11 mouse cellular contexts compared by ENCODE assay signal in genomic region chr5:22164060-22164934, GRCm38 (mm10).
DNase-seq lines count a peak whose midpoint lies in the region; ATAC-seq and TF ChIP-seq lines count a peak whose summit lies in the region.
"Had no signal": no experiment of that assay in that cellular context is flagged by ENCODE, and none has a peak within 500 bp of the region (broad histone marks: within the 10 kb centered on the region; RNA-seq: fewer than 3 reads in every experiment).

No protein-coding gene starts in this region.

- H3K4me1 ChIP-seq in heart, embryonic 16.5 days (ENCODE audit: control insufficient read depth, insufficient read depth, low read length): peaks cover 14% of the 10 kb centered on the region
- no peaks in the 10 kb centered on the region for H3K4me1 ChIP-seq in forebrain, embryonic 16.5 days (replicated peaks; ENCODE audit: control insufficient read depth, insufficient read depth, low read length)
- peaks cover 10% of the 10 kb centered on the region for H3K4me1 ChIP-seq in midbrain, embryonic 13.5 days (replicated peaks)
- H3K4me1 ChIP-seq in intestine, postnatal 0 days (replicated peaks; ENCODE audit: control insufficient read depth, insufficient read depth, low read length): no peaks in the 10 kb centered on the region
- H3K4me1 ChIP-seq in thymus, adult 2 months (replicated peaks; ENCODE audit: control insufficient read depth, insufficient read depth, low read length): no peaks in the 10 kb centered on the region

- ATAC-seq in heart, embryonic 16.5 days (replicated peaks; ENCODE audit: extremely low read depth, insufficient read depth, low FRiP score): no peak
- peak; percentile 59 for ATAC-seq in forebrain, embryonic 16.5 days
- ATAC-seq in midbrain, embryonic 13.5 days: peak; percentile 77
- ATAC-seq in intestine, postnatal 0 days: no peak

- 59% methylated on average over 10 of the region's 10 CpGs for WGBS in heart, embryonic 16.5 days
- 53% methylated on average over 10 of the region's 10 CpGs for WGBS in forebrain, embryonic 16.5 days
- WGBS in midbrain, embryonic 13.5 days: 54% methylated on average over 10 of the region's 10 CpGs
- WGBS in intestine, postnatal 0 days: 64% methylated on average over 10 of the region's 10 CpGs
- WGBS in thymus, adult 2 months: 77% methylated on average over 10 of the region's 10 CpGs

- H3K36me3 ChIP-seq in heart, embryonic 16.5 days (ENCODE audit: control insufficient read depth, insufficient read depth): no peaks in the 10 kb centered on the region
- H3K36me3 ChIP-seq in forebrain, embryonic 16.5 days (ENCODE audit: control insufficient read depth, insufficient read depth): no peaks in the 10 kb centered on the region
- no peaks in the 10 kb centered on the region for H3K36me3 ChIP-seq in midbrain, embryonic 13.5 days
- no peaks in the 10 kb centered on the region for H3K36me3 ChIP-seq in intestine, postnatal 0 days (ENCODE audit: control insufficient read depth, insufficient read depth)
- H3K36me3 ChIP-seq in thymus, adult 2 months (ENCODE audit: control insufficient read depth, insufficient read depth, low read length): no peaks in the 10 kb centered on the region
- H3K36me3 ChIP-seq: embryonic facial prominence, embryonic 13.5 days had no signal

- no peaks in the 10 kb centered on the region for H3K9me3 ChIP-seq in heart, embryonic 16.5 days (replicated peaks; ENCODE audit: control insufficient read depth, low read length)
- H3K9me3 ChIP-seq in forebrain, embryonic 16.5 days (ENCODE audit: control insufficient read depth, low read length): no peaks in the 10 kb centered on the region
- no peaks in the 10 kb centered on the region for H3K9me3 ChIP-seq in midbrain, embryonic 13.5 days
- H3K9me3 ChIP-seq in intestine, postnatal 0 days (ENCODE audit: control insufficient read depth): no peaks in the 10 kb centered on the region
- H3K9me3 ChIP-seq: embryonic facial prominence, embryonic 13.5 days had no signal

- peak overlapping the region; percentile 33; the same call in 1 of the 2 replicates for H3K27ac ChIP-seq in heart, embryonic 16.5 days (ENCODE audit: low read length)
- no peak overlapping the region for H3K27ac ChIP-seq in forebrain, embryonic 16.5 days (ENCODE audit: low read length)
- H3K27ac ChIP-seq in midbrain, embryonic 13.5 days: peak overlapping the region; percentile 52
- no peak overlapping the region for H3K27ac ChIP-seq in intestine, postnatal 0 days (ENCODE audit: low read depth, low read length)
- no peak overlapping the region for H3K27ac ChIP-seq in thymus, adult 2 months (ENCODE audit: control insufficient read depth, insufficient read depth, low read length)
- H3K27ac ChIP-seq: embryonic facial prominence, embryonic 13.5 days had no signal

- no peaks in the 10 kb centered on the region for H3K27me3 ChIP-seq in heart, embryonic 16.5 days (ENCODE audit: control insufficient read depth, insufficient read depth, low read length)
- no peaks in the 10 kb centered on the region for H3K27me3 ChIP-seq in forebrain, embryonic 16.5 days (replicated peaks; ENCODE audit: control insufficient read depth, insufficient read depth, low read length)
- H3K27me3 ChIP-seq in midbrain, embryonic 13.5 days: no peaks in the 10 kb centered on the region
- no peaks in the 10 kb centered on the region for H3K27me3 ChIP-seq in intestine, postnatal 0 days (replicated peaks; ENCODE audit: control insufficient read depth, insufficient read depth, low read length)
- H3K27me3 ChIP-seq in thymus, adult 2 months (ENCODE audit: control insufficient read depth, insufficient read depth, low read length): no peaks in the 10 kb centered on the region
- H3K27me3 ChIP-seq: embryonic facial prominence, embryonic 13.5 days had no signal

- no peak overlapping the region for H3K4me2 ChIP-seq in heart, embryonic 16.5 days (ENCODE audit: low read depth, low read length)
- no peak overlapping the region for H3K4me2 ChIP-seq in forebrain, embryonic 16.5 days (ENCODE audit: low read length)
- no peak overlapping the region for H3K4me2 ChIP-seq in midbrain, embryonic 13.5 days (replicated peaks)
- H3K4me2 ChIP-seq in intestine, postnatal 0 days (replicated peaks; ENCODE audit: low read depth): no peak overlapping the region
- H3K4me2 ChIP-seq: embryonic facial prominence, embryonic 13.5 days had no signal

- intact Hi-C loops in heart, postnatal 10 days (cut with DNase I): no loop called here

- no peak for DNase-seq in heart, postnatal 10 days
- peak; percentile 62 for DNase-seq in brain, embryonic 14.5 days (ENCODE audit: low read depth)
- DNase-seq in thymus, postnatal 10 days (ENCODE audit: low spot score in 2 of 2): no peak
- no peak for DNase-seq in thymus, adult 2 months
- DNase-seq: adrenal gland, adult 2 months; liver had no signal

- no peak overlapping the region for H3K4me3 ChIP-seq in heart, embryonic 16.5 days (ENCODE audit: low read length)
- H3K4me3 ChIP-seq in forebrain, embryonic 16.5 days (replicated peaks; ENCODE audit: low read length): no peak overlapping the region
- H3K4me3 ChIP-seq in midbrain, embryonic 13.5 days (replicated peaks): no peak overlapping the region
- no peak overlapping the region for H3K4me3 ChIP-seq in intestine, postnatal 0 days (ENCODE audit: low read depth, low read length)
- H3K4me3 ChIP-seq in thymus, adult 2 months (ENCODE audit: control insufficient read depth, insufficient read depth, low read length): no peak overlapping the region
- H3K4me3 ChIP-seq: embryonic facial prominence, embryonic 13.5 days had no signal

- TF ChIP-seq CTCF in brain, embryonic 14.5 days (IDR thresholded peaks at IDR 0.05; ENCODE audit: borderline replicate concordance, extremely low read depth, insufficient read depth, insufficient read length): no peak
- no peak for TF ChIP-seq CTCF in intestine, postnatal 0 days (IDR thresholded peaks at IDR 0.05; ENCODE audit: low read depth)
- no peak for TF ChIP-seq CTCF in thymus, adult 2 months (IDR thresholded peaks at IDR 0.05; ENCODE audit: borderline replicate concordance, control insufficient read depth, extremely low read depth, insufficient read depth, low read length, poor library complexity)

- no peak for TF ChIP-seq POLR2A in brain, embryonic 14.5 days (IDR thresholded peaks at IDR 0.05; ENCODE audit: borderline replicate concordance, extremely low read depth, insufficient read depth, insufficient read length, poor library complexity, severe bottlenecking)
- TF ChIP-seq POLR2A in thymus, adult 2 months (IDR thresholded peaks at IDR 0.05; ENCODE audit: control insufficient read depth, extremely low read depth, insufficient read depth, low read length, poor library complexity): no peak

- H3K9ac ChIP-seq in heart, embryonic 16.5 days (ENCODE audit: low read length): no peak overlapping the region
- H3K9ac ChIP-seq in forebrain, embryonic 16.5 days (replicated peaks; ENCODE audit: low read depth, low read length): no peak overlapping the region
- H3K9ac ChIP-seq in midbrain, embryonic 13.5 days (replicated peaks): 0 out of 2 replicates have a peak overlapping the region, but pooled peaks have one; percentile 10
- H3K9ac ChIP-seq in intestine, postnatal 0 days (ENCODE audit: low read depth, low read length): no peak overlapping the region
- H3K9ac ChIP-seq: embryonic facial prominence, embryonic 13.5 days had no signal

Comparison
In these comparisons a context has a peak if more than half of its experiments do, and no peak if none do; other contexts are left out.
1. ATAC-seq: peak in forebrain, embryonic 16.5 days (single experiment) and midbrain, embryonic 13.5 days (single experiment); none in heart, embryonic 16.5 days (single experiment) and intestine, postnatal 0 days (single experiment).
2. H3K27ac ChIP-seq: peak in heart, embryonic 16.5 days (single experiment) and midbrain, embryonic 13.5 days (single experiment); none in forebrain, embryonic 16.5 days (single experiment), intestine, postnatal 0 days (single experiment) and thymus, adult 2 months (single experiment).